Mouse (Mus musculus): ENCODE results near the gene 2610301B20Rik. TPM values are rescaled to one million over a fixed set of nuclear protein-coding genes. Genes with fewer than 3 reads are reported as not detected.

The 2610301B20Rik gene
- polyA plus RNA-seq (2015; fragmentation: Nextera tagmentation; extraction: Ambion mirVana): 32.5 and 32.6 TPM in 2 replicates

DNA sequence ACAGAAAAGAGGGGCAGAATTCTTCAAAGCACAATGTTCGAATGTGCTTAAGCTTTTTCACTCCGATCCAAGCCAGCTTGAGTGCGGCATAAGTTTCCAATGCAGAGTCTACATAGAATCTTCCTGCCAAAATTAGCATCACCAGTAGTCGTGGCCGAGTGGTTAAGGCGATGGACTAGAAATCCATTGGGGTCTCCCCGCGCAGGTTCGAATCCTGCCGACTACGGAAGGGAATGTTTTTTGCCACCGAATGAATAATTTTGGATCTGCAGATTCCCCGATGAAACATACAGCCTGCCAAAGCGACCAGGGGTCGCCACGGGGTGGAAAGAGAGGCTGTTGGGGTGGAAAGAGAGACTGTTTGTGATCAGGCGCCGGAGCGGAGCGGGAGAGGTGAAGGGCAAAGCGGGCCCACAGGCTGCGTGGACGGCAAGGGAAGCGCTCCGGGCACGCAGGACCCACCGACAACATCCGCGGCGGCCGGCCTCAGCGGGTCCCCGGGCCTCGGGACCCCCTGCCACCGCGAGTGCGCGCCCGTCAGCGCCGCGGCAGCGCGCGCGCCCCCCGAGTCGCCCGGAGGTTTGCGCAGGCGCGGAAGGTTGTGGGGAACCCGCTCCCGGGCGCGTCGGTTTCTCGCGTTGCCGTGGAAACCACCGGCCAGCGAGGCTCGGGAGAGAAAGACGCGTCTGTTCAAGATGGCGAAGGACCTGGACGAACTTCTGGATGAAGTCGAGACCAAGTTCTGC lies at the start of gene 2610301B20Rik:
2610301B20Rik (plus strand) TSS at position 579 of the 746 bp plus-strand sequence.
- H3K27me3 ChIP-seq (ENCODE audit: control insufficient read depth, insufficient read depth, low read depth, low read length): no peaks in the 10 kb centered on the region
- peak; percentile 90 for ATAC-seq (ENCODE audit: low read depth)
- 0 out of 2 replicates have a peak, but pooled peaks cover 2% of the 10 kb centered on the region for H3K36me3 ChIP-seq (ENCODE audit: control insufficient read depth, insufficient read depth, low read length)
- H3K9me3 ChIP-seq (ENCODE audit: control insufficient read depth, low read length): no peaks in the 10 kb centered on the region
- H3K4me1 ChIP-seq (replicated peaks; ENCODE audit: control insufficient read depth, insufficient read depth, low read length): peaks cover 10% of the 10 kb centered on the region
- under 1% methylated on average over 67 of the region's 68 CpGs for WGBS
- peak within 1 kb of the TSS; percentile 86 for H3K9ac ChIP-seq (ENCODE audit: low read length)
- H3K27ac ChIP-seq (ENCODE audit: low read length): peak within 1 kb of the TSS; percentile 97
- H3K4me3 ChIP-seq (ENCODE audit: low read length): peak within 1 kb of the TSS; percentile 76
- H3K4me2 ChIP-seq (ENCODE audit: low read depth, low read length): peak within 1 kb of the TSS; percentile 71

DNA sequence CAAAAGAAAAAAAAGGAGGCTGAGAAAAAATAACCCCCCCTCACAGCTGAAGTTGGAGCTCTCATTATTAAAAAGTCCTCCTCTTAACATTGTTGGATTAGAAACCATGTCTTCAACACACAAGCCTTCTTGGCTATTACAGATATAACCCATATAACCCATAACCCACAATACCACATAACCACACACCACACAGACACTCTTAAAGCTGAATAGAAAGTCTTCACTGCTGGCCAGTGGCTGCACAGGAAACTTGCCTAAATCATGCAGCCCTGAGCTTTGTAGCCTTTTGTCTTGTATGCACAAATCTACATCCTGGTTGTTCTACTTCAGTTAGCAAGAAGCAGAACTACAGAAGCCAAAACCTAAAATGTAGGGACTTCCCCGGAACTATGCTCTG lies 41.0 kb upstream of the 2610301B20Rik start:
- no peak for ATAC-seq (ENCODE audit: low read depth)
- Histone ChIP-seq H3K9ac (ENCODE audit: low read length) (no peak overlapping the region), H3K4me3 (ENCODE audit: low read length) (no peak overlapping the region), H3K27me3 (ENCODE audit: control insufficient read depth, insufficient read depth, low read depth, low read length) (no peaks in the 10 kb centered on the region), H3K27ac (ENCODE audit: low read length) (no peak overlapping the region), H3K9me3 (ENCODE audit: control insufficient read depth, low read length) (no peaks in the 10 kb centered on the region), H3K36me3 (ENCODE audit: control insufficient read depth, insufficient read depth, low read length) (no peaks in the 10 kb centered on the region), H3K4me1 (replicated peaks; ENCODE audit: control insufficient read depth, insufficient read depth, low read length) (no peaks in the 10 kb centered on the region), H3K4me2 (ENCODE audit: low read depth, low read length) (no peak overlapping the region)
- WGBS: 85% methylated on average over 1 of the region's 1 CpGs

DNA sequence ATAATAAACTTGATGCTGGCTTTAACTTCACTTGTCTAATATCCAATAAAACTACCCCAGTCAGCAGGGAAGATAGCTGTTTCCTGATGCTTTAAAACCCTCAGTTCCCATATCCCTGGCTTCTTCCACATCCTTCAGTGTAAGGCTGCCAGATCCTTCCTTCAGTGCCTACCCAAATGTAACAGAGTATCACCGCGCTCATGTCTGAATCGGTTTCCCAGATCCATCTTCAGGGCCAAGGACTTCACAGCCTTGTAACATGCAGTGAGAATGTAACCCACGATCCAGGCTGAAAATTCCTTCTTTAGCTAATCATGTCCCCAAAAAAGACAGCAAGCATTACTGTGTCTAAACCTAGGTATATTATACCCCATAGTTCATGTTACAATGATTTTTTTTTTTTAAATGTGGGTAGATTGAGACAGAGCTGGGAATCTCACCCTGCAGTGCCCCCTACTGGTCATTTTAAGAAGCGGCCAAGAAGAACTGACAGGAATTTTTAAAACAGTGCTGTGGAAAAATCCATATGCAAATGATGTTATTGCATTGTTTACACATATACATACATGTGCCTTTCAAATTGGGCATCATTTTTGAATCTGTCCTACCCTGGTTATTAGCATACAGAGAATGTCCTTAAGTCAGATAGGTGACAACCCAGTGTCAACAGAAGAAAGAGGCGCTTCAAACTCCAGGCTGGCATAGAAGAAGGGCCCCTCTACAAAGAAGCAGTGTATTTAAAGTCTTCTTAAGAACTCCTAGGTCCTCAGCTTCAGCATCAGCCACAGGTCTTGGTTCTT lies 38.8 kb upstream of the 2610301B20Rik start:
- Histone ChIP-seq H3K27me3 (ENCODE audit: control insufficient read depth, insufficient read depth, low read depth, low read length) (no peaks in the 10 kb centered on the region), H3K4me3 (ENCODE audit: low read length) (no peak overlapping the region), H3K9ac (ENCODE audit: low read length) (no peak overlapping the region), H3K4me2 (ENCODE audit: low read depth, low read length) (no peak overlapping the region), H3K36me3 (ENCODE audit: control insufficient read depth, insufficient read depth, low read length) (no peaks in the 10 kb centered on the region), H3K4me1 (replicated peaks; ENCODE audit: control insufficient read depth, insufficient read depth, low read length) (no peaks in the 10 kb centered on the region), H3K9me3 (ENCODE audit: control insufficient read depth, low read length) (no peaks in the 10 kb centered on the region), H3K27ac (ENCODE audit: low read length) (no peak overlapping the region)
- WGBS: 68% methylated on average over 6 of the region's 6 CpGs
- no peak for ATAC-seq (ENCODE audit: low read depth)

DNA sequence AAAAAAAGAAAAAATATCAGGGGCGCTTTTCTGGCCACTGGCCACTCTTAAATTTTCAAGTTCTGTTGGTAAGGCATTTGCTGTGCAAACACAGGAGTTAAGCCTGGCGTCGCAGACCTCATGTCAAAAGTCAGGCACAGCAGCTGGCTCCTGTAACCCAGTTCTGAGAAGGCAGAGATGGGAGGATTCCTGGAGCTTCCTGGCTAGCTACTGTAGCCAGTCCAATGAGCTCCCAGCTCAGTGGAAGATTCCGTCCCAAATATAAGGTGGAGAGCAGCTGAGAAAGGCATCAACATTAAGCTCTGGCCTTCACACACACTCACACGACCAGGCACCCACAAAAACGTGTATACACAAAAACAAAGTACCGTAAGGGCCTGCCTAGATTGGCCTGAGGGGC lies 28.4 kb upstream of the 2610301B20Rik start:
- Histone ChIP-seq H3K9ac (ENCODE audit: low read length) (no peak overlapping the region), H3K9me3 (ENCODE audit: control insufficient read depth, low read length) (no peaks in the 10 kb centered on the region), H3K4me1 (replicated peaks; ENCODE audit: control insufficient read depth, insufficient read depth, low read length) (no peaks in the 10 kb centered on the region), H3K27ac (ENCODE audit: low read length) (no peak overlapping the region), H3K36me3 (ENCODE audit: control insufficient read depth, insufficient read depth, low read length) (no peaks in the 10 kb centered on the region), H3K4me3 (ENCODE audit: low read length) (no peak overlapping the region), H3K4me2 (ENCODE audit: low read depth, low read length) (no peak overlapping the region), H3K27me3 (ENCODE audit: control insufficient read depth, insufficient read depth, low read depth, low read length) (no peaks in the 10 kb centered on the region)
- WGBS: 48% methylated on average over 7 of the region's 7 CpGs
- ATAC-seq (ENCODE audit: low read depth): no peak

DNA sequence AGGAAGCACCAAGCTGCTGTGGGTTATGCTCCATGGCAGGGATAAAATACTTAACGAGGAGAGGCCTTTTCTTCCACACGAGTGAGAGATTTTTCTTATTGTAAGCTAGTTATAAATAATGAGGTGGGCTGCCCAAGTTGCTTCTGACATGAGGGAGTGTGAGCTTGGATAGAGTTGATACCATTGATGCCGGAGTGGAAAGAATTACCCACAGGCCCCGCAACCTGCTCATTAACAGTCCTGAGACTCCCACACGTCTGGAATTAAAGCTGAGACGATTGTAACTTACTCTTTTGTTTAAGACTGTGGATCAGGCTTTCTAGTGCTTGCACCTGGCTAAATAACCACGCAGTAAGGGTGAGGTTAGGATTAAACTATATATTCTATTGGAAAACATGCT lies 24.5 kb upstream of the 2610301B20Rik start:
- Histone ChIP-seq H3K9me3 (ENCODE audit: control insufficient read depth, low read length) (no peaks in the 10 kb centered on the region), H3K27ac (ENCODE audit: low read length) (no peak overlapping the region), H3K27me3 (ENCODE audit: control insufficient read depth, insufficient read depth, low read depth, low read length) (no peaks in the 10 kb centered on the region), H3K4me2 (ENCODE audit: low read depth, low read length) (no peak overlapping the region), H3K9ac (ENCODE audit: low read length) (no peak overlapping the region), H3K36me3 (ENCODE audit: control insufficient read depth, insufficient read depth, low read length) (no peaks in the 10 kb centered on the region), H3K4me1 (replicated peaks; ENCODE audit: control insufficient read depth, insufficient read depth, low read length) (no peaks in the 10 kb centered on the region), H3K4me3 (ENCODE audit: low read length) (no peak overlapping the region)
- ATAC-seq (ENCODE audit: low read depth): no peak
- WGBS: 69% methylated on average over 7 of the region's 7 CpGs

DNA sequence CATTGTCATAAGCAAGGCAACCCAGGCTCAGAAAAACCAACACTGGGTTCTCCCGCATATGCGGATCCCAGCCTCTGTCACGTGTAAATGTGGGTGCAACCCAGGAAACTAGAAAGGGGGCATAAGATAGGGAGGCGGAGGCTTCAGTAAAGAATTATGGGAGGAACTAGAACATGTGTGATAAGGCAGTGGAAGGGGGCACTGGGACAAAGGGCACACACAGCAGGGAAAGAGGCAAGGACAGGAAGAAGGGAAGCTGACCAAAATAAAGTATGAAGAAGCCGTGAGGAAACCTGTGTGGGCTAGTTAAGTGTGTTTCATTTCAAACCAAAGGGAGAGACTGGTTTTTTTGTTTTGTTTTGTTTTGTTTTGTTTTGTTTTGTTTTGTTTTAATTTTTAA lies 23.3 kb upstream of the 2610301B20Rik start:
- Histone ChIP-seq H3K4me1 (replicated peaks; ENCODE audit: control insufficient read depth, insufficient read depth, low read length) (no peaks in the 10 kb centered on the region), H3K36me3 (ENCODE audit: control insufficient read depth, insufficient read depth, low read length) (no peaks in the 10 kb centered on the region), H3K4me2 (ENCODE audit: low read depth, low read length) (no peak overlapping the region), H3K9me3 (ENCODE audit: control insufficient read depth, low read length) (no peaks in the 10 kb centered on the region), H3K9ac (ENCODE audit: low read length) (no peak overlapping the region), H3K27ac (ENCODE audit: low read length) (no peak overlapping the region), H3K27me3 (ENCODE audit: control insufficient read depth, insufficient read depth, low read depth, low read length) (no peaks in the 10 kb centered on the region), H3K4me3 (ENCODE audit: low read length) (no peak overlapping the region)
- no peak for ATAC-seq (ENCODE audit: low read depth)
- WGBS: 65% methylated on average over 5 of the region's 5 CpGs

DNA sequence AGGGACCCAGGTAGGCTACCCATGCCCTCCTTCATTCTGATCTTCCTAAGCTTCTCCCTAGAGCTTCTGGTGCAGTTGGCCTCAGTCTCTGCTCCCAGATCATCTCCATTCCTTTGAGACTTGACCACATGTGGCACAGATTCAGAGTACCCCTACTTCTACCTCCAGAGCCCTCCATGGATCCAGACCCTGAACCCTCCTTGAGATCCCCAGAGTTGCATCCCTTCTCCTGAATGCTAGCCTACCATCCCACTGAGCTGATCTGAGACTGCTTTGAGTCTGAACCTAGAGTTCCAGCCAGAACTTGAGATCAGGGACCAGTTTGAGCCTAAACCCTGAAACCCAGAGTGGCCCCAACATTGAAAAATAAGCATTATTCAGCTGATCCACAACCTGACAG lies 15.1 kb upstream of the 2610301B20Rik start:
- 0 out of 2 replicates have a peak, but pooled peaks cover 4% of the 10 kb centered on the region for H3K4me1 ChIP-seq (replicated peaks; ENCODE audit: control insufficient read depth, insufficient read depth, low read length)
- no peak overlapping the region for H3K27ac ChIP-seq (ENCODE audit: low read length)
- H3K27me3 ChIP-seq (ENCODE audit: control insufficient read depth, insufficient read depth, low read depth, low read length): no peaks in the 10 kb centered on the region
- no peak overlapping the region for H3K4me2 ChIP-seq (ENCODE audit: low read depth, low read length)
- H3K9me3 ChIP-seq (ENCODE audit: control insufficient read depth, low read length): no peaks in the 10 kb centered on the region
- no peak overlapping the region for H3K4me3 ChIP-seq (ENCODE audit: low read length)
- no peaks in the 10 kb centered on the region for H3K36me3 ChIP-seq (ENCODE audit: control insufficient read depth, insufficient read depth, low read length)
- no peak for ATAC-seq (ENCODE audit: low read depth)
- no peak overlapping the region for H3K9ac ChIP-seq (ENCODE audit: low read length)

DNA sequence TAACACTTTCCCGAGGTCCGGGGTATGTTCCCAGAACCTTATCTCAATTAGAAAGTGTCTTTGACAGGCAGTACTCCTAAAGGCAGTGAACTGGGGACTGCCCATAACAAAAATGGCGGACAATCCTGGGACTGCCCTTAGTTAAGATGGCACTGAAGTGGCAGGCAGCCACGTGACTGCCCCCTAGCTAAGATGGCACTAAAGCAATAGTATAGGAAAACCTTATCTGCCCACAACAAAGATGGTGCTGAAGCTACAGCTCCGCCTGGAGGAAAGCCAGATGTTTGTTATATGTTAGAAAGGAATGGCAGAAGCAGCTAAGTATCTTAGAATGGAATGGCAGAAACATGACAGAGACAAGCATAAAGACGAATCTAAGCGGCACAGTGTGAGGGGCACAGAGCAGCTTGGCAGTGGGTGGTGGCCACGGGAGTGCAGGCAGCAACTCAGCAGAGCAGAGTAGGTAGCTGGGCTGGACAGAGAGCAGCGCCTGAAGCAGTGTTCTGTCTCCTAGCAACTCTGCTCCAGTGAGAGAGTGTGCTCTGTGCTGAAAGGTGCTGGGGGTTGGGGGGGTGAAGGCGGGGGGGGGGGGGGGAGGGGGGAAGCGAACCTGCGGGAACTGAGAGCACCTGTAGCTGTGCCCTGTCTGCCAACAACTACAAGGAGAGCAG lies 14.3 kb upstream of the 2610301B20Rik start:
- 0 out of 2 replicates have a peak, but pooled peaks cover 4% of the 10 kb centered on the region for H3K4me1 ChIP-seq (replicated peaks; ENCODE audit: control insufficient read depth, insufficient read depth, low read length)

DNA sequence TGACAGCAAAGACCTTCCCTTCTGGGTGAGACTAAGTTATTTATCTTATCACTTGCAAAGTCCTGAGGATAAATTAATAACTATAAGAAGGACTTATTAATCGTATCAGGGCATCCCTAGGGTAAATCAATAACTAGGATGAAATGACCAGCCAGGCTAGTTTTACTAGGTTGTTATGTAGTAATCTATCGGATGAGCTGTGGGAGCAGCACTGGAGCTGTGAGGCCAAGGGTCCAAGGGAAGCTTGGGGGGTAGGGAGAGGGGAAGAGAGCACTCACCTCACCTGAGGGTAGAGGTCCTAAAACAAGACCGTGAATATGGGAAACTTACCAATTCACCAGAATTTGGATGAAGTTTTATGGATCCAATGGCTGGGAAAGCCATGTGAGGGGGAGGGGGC lies 13.5 kb upstream of the 2610301B20Rik start:
- 66% methylated on average over 3 of the region's 3 CpGs for WGBS
- no peaks in the 10 kb centered on the region for H3K36me3 ChIP-seq (ENCODE audit: control insufficient read depth, insufficient read depth, low read length)
- no peak overlapping the region for H3K27ac ChIP-seq (ENCODE audit: low read length)
- no peaks in the 10 kb centered on the region for H3K9me3 ChIP-seq (ENCODE audit: control insufficient read depth, low read length)
- no peak overlapping the region for H3K4me3 ChIP-seq (ENCODE audit: low read length)
- no peak overlapping the region for H3K9ac ChIP-seq (ENCODE audit: low read length)
- H3K4me1 ChIP-seq (replicated peaks; ENCODE audit: control insufficient read depth, insufficient read depth, low read length): 0 out of 2 replicates have a peak, but pooled peaks cover 4% of the 10 kb centered on the region
- no peak overlapping the region for H3K4me2 ChIP-seq (ENCODE audit: low read depth, low read length)
- no peaks in the 10 kb centered on the region for H3K27me3 ChIP-seq (ENCODE audit: control insufficient read depth, insufficient read depth, low read depth, low read length)
- ATAC-seq (ENCODE audit: low read depth): no peak

More for the DNA sequence above, 14.3 kb upstream of the 2610301B20Rik start:
- H3K9ac ChIP-seq (ENCODE audit: low read length): no peak overlapping the region
- H3K36me3 ChIP-seq (ENCODE audit: control insufficient read depth, insufficient read depth, low read length): no peaks in the 10 kb centered on the region
- 42% methylated on average over 10 of the region's 12 CpGs for WGBS
- no peaks in the 10 kb centered on the region for H3K27me3 ChIP-seq (ENCODE audit: control insufficient read depth, insufficient read depth, low read depth, low read length)
- peak; percentile 86 for ATAC-seq (ENCODE audit: low read depth)
- no peaks in the 10 kb centered on the region for H3K9me3 ChIP-seq (ENCODE audit: control insufficient read depth, low read length)
- no peak overlapping the region; the same call in 1 of the 2 replicates for H3K4me3 ChIP-seq (ENCODE audit: low read length)
- H3K27ac ChIP-seq (ENCODE audit: low read length): no peak overlapping the region
- peak overlapping the region; percentile 34 for H3K4me2 ChIP-seq (ENCODE audit: low read depth, low read length)

Measured in lung, embryonic 16.5 days (tissue).